Mouse (Mus musculus): ENCODE data around the gene Fez1. TPM values are rescaled to one million over a fixed set of nuclear protein-coding genes. Genes with fewer than 3 reads are reported as not detected.

Fez1 gene
- polyA plus RNA-seq, 1 experiment from 2014 or later, result 2.7 TPM

DNA sequence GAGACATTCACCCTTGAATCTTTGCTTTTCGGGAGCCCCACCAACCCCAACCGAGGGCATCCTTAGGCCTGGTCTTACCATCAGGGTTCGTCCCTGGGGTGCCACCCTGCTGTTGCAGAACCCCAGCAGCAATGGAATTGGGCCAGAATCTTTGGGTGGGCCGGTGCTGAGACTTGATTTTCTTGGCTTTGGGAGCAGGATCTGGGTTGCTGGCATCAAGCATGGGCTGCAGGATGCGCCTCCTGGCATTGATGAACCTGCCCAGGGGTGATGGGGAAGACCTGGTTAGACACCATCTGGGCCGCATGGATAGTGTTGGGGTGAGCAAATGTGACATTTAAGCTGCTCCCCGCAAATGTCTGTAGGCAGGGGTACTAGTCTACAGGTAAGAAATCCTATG, 72.6 kb downstream of the Fez1 start:
- H3K9me3 ChIP-seq (ENCODE audit: control insufficient read depth, low read length), result no peaks in the 10 kb centered on the region
- ATAC-seq (replicated peaks; ENCODE audit: low FRiP score) (no peak), DNase-seq (ENCODE audit: low spot score) (no peak)
- H3K4me2 ChIP-seq, result no peak overlapping the region
- H3K27me3 ChIP-seq (replicated peaks; ENCODE audit: control insufficient read depth, insufficient read depth, low read length), result no peaks in the 10 kb centered on the region
- no peaks in the 10 kb centered on the region for H3K36me3 ChIP-seq (ENCODE audit: control insufficient read depth, insufficient read depth, low read length)
- H3K4me1 ChIP-seq (replicated peaks; ENCODE audit: control insufficient read depth, insufficient read depth, low read length), result no peaks in the 10 kb centered on the region
- 78% methylated on average over 7 of the region's 7 CpGs for WGBS
- H3K9ac ChIP-seq (ENCODE audit: low read depth, low read length), result no peak overlapping the region
- no peak overlapping the region for H3K4me3 ChIP-seq (ENCODE audit: low read depth, low read length)
- no peak overlapping the region for H3K27ac ChIP-seq (ENCODE audit: low read depth, low read length)

- 70% methylated on average over 8 of the region's 8 CpGs for WGBS
- no peak overlapping the region for H3K4me3 ChIP-seq (ENCODE audit: low read depth, low read length)
These were observed 73.5 kb downstream of the Fez1 start for GRCm38 (mm10) chr9:36895009-36895693.

GRCm38 (mm10) chr9:36898560-36898959, 76.9 kb downstream of the Fez1 start:
- 84% methylated on average over 3 of the region's 3 CpGs for WGBS
- Histone ChIP-seq H3K4me2 (no peak overlapping the region), H3K27ac (ENCODE audit: low read depth, low read length) (no peak overlapping the region), H3K27me3 (replicated peaks; ENCODE audit: control insufficient read depth, insufficient read depth, low read length) (no peaks in the 10 kb centered on the region), H3K9ac (ENCODE audit: low read depth, low read length) (no peak overlapping the region), H3K9me3 (ENCODE audit: control insufficient read depth, low read length) (no peaks in the 10 kb centered on the region), H3K4me1 (replicated peaks; ENCODE audit: control insufficient read depth, insufficient read depth, low read length) (no peaks in the 10 kb centered on the region), H3K36me3 (ENCODE audit: control insufficient read depth, insufficient read depth, low read length) (no peaks in the 10 kb centered on the region), H3K4me3 (ENCODE audit: low read depth, low read length) (no peak overlapping the region)
- no peak for DNase-seq (ENCODE audit: low spot score)
- ATAC-seq (replicated peaks; ENCODE audit: low FRiP score), result no peak

More at GRCm38 (mm10) chr9:36895009-36895693, 73.5 kb downstream of the Fez1 start:
- no peaks in the 10 kb centered on the region for H3K27me3 ChIP-seq (replicated peaks; ENCODE audit: control insufficient read depth, insufficient read depth, low read length)
- H3K9me3 ChIP-seq (ENCODE audit: control insufficient read depth, low read length), result no peaks in the 10 kb centered on the region
- ATAC-seq (replicated peaks; ENCODE audit: low FRiP score) (peak; percentile 59; the same call in 1 of the 2 replicates), DNase-seq (ENCODE audit: low spot score) (no peak)
- no peak overlapping the region for H3K9ac ChIP-seq (ENCODE audit: low read depth, low read length)
- no peaks in the 10 kb centered on the region for H3K36me3 ChIP-seq (ENCODE audit: control insufficient read depth, insufficient read depth, low read length)
- no peak overlapping the region for H3K4me2 ChIP-seq
- H3K27ac ChIP-seq (ENCODE audit: low read depth, low read length), result no peak overlapping the region
- H3K4me1 ChIP-seq (replicated peaks; ENCODE audit: control insufficient read depth, insufficient read depth, low read length), result no peaks in the 10 kb centered on the region

DNA sequence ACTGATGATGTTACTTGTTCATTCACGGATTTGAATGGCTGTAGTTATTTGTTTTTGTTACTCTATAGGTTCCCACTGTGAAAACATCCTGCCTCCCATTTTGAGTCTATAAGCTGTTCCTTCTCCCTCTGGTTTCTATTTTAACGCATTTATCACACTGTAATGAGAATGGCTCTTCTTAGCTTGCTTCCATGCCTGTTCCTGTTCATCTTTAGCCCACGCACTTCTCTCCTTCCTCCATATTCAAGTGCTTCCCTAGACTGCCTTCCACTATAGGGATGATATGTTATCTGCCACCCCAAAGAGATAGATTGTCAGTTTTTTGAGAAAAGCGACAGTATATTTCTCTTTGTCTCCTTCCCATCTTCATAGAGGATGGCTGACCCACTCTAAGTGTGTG, 78.8 kb downstream of the Fez1 start:
- H3K4me1 ChIP-seq (replicated peaks; ENCODE audit: control insufficient read depth, insufficient read depth, low read length), result no peaks in the 10 kb centered on the region
- H3K4me3 ChIP-seq (ENCODE audit: low read depth, low read length), result no peak overlapping the region
- no peak for DNase-seq (ENCODE audit: low spot score)
- H3K9ac ChIP-seq (ENCODE audit: low read depth, low read length), result no peak overlapping the region
- H3K27ac ChIP-seq (ENCODE audit: low read depth, low read length), result no peak overlapping the region
- no peak for ATAC-seq (replicated peaks; ENCODE audit: low FRiP score)
- no peaks in the 10 kb centered on the region for H3K27me3 ChIP-seq (replicated peaks; ENCODE audit: control insufficient read depth, insufficient read depth, low read length)
- H3K4me2 ChIP-seq, result no peak overlapping the region
- no peaks in the 10 kb centered on the region for H3K36me3 ChIP-seq (ENCODE audit: control insufficient read depth, insufficient read depth, low read length)
- no peaks in the 10 kb centered on the region for H3K9me3 ChIP-seq (ENCODE audit: control insufficient read depth, low read length)
- 74% methylated on average over 4 of the region's 4 CpGs for WGBS

DNA sequence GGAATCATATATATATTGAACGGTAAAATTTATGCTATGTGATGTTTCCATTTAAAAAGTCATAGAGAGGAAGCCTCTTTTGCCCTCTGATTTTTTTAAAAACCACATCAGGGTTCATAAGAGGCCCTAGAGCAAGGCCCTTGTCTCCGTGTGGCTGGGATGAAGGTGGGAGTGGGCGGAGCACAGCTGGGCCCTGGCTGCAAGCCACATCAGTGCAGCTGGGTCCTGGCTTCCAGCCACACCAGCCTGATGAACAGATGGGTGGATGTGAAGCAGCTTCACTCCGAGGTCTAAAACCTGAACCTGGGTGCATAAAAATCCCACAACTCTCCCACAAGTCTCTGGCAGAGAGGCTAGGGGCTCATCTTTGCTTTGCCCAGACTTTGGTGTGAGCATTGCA, 83.8 kb downstream of the Fez1 start:
- no peak for ATAC-seq (replicated peaks; ENCODE audit: low FRiP score)
- Histone ChIP-seq H3K27ac (ENCODE audit: low read depth, low read length) (no peak overlapping the region), H3K4me3 (ENCODE audit: low read depth, low read length) (no peak overlapping the region)

GRCm38 (mm10) chr9:36916362-36916761, 94.7 kb downstream of the Fez1 start:
- Histone ChIP-seq H3K36me3 (ENCODE audit: control insufficient read depth, insufficient read depth, low read length) (no peaks in the 10 kb centered on the region), H3K4me3 (ENCODE audit: low read depth, low read length) (no peak overlapping the region), H3K9ac (ENCODE audit: low read depth, low read length) (no peak overlapping the region), H3K27ac (ENCODE audit: low read depth, low read length) (no peak overlapping the region; the same call in 1 of the 2 replicates), H3K27me3 (replicated peaks; ENCODE audit: control insufficient read depth, insufficient read depth, low read length) (no peaks in the 10 kb centered on the region), H3K9me3 (ENCODE audit: control insufficient read depth, low read length) (no peaks in the 10 kb centered on the region), H3K4me1 (replicated peaks; ENCODE audit: control insufficient read depth, insufficient read depth, low read length) (no peaks in the 10 kb centered on the region), H3K4me2 (peak overlapping the region; percentile 17; the same call in 1 of the 2 replicates)
- peak; percentile 65 for ATAC-seq (replicated peaks; ENCODE audit: low FRiP score)
- 4% methylated on average over 6 of the region's 6 CpGs for WGBS
- peak; percentile 57 for DNase-seq (ENCODE audit: low spot score)

More for the DNA sequence above, 83.8 kb downstream of the Fez1 start:
- Histone ChIP-seq H3K9me3 (ENCODE audit: control insufficient read depth, low read length) (no peaks in the 10 kb centered on the region), H3K9ac (ENCODE audit: low read depth, low read length) (no peak overlapping the region), H3K36me3 (ENCODE audit: control insufficient read depth, insufficient read depth, low read length) (no peaks in the 10 kb centered on the region; the same call in 1 of the 2 replicates), H3K4me1 (replicated peaks; ENCODE audit: control insufficient read depth, insufficient read depth, low read length) (no peaks in the 10 kb centered on the region), H3K4me2 (no peak overlapping the region), H3K27me3 (replicated peaks; ENCODE audit: control insufficient read depth, insufficient read depth, low read length) (no peaks in the 10 kb centered on the region)
- 60% methylated on average over 4 of the region's 4 CpGs for WGBS
- no peak for DNase-seq (ENCODE audit: low spot score)

DNA sequence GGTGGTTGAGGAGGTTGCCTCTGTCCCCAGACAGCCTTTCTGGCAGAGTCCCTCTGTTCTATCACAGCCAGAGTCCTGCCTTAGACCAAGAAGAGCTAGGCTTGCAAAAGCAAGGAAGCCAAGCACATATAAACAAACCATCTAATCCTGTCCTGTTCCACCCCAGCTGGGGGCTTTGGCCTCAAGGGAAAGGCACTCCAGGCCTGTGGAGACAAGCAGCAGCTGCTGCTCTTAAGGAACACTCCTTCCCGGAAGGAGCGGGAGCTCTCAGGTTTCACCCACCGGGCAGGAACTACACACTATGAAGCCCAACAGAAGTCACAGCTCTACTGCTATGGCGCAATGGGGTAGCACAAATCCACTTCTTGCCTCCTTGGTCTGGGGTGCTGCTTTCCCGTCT, 95.3 kb downstream of the Fez1 start:
- ATAC-seq (replicated peaks; ENCODE audit: low FRiP score) (no peak; the same call in 1 of the 2 replicates), DNase-seq (ENCODE audit: low spot score) (no peak)
- H3K9me3 ChIP-seq (ENCODE audit: control insufficient read depth, low read length), result no peaks in the 10 kb centered on the region
- no peaks in the 10 kb centered on the region for H3K36me3 ChIP-seq (ENCODE audit: control insufficient read depth, insufficient read depth, low read length)
- no peaks in the 10 kb centered on the region for H3K4me1 ChIP-seq (replicated peaks; ENCODE audit: control insufficient read depth, insufficient read depth, low read length)
- no peak overlapping the region for H3K9ac ChIP-seq (ENCODE audit: low read depth, low read length)
- WGBS, result 33% methylated on average over 5 of the region's 5 CpGs
- no peak overlapping the region; the same call in 1 of the 2 replicates for H3K27ac ChIP-seq (ENCODE audit: low read depth, low read length)
- H3K4me3 ChIP-seq (ENCODE audit: low read depth, low read length), result no peak overlapping the region
- no peak overlapping the region for H3K4me2 ChIP-seq
- H3K27me3 ChIP-seq (replicated peaks; ENCODE audit: control insufficient read depth, insufficient read depth, low read length), result no peaks in the 10 kb centered on the region

GRCm38 (mm10) chr9:36918582-36918981, 96.9 kb downstream of the Fez1 start:
- H3K9me3 ChIP-seq (ENCODE audit: control insufficient read depth, low read length), result no peaks in the 10 kb centered on the region
- no peak overlapping the region for H3K4me3 ChIP-seq (ENCODE audit: low read depth, low read length)
- H3K4me2 ChIP-seq, result no peak overlapping the region
- no peaks in the 10 kb centered on the region for H3K27me3 ChIP-seq (replicated peaks; ENCODE audit: control insufficient read depth, insufficient read depth, low read length)
- DNase-seq (ENCODE audit: low spot score), result no peak
- no peak for ATAC-seq (replicated peaks; ENCODE audit: low FRiP score)
- WGBS, result 54% methylated on average over 3 of the region's 3 CpGs
- H3K36me3 ChIP-seq (ENCODE audit: control insufficient read depth, insufficient read depth, low read length), result no peaks in the 10 kb centered on the region
- H3K9ac ChIP-seq (ENCODE audit: low read depth, low read length), result no peak overlapping the region
- H3K27ac ChIP-seq (ENCODE audit: low read depth, low read length), result no peak overlapping the region
- no peaks in the 10 kb centered on the region for H3K4me1 ChIP-seq (replicated peaks; ENCODE audit: control insufficient read depth, insufficient read depth, low read length)

DNA sequence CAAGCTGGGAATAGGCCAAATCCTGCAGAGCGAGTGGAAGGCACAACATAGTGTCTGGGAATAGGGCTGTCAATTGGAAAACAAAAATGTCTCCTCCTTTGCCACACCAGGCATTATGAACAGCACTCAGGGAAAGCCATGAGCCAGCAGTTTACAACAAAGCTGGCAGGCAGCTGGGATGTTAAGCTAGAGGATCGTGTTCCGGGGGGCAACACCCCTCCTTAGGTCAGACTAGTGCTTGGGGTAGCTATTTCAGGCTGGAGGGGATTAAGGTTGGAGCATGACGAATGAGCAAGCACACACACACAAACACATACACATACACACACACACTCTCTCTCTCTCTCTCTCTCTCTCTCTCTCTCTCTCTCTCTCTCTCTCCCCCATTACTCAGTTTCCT, 97.8 kb downstream of the Fez1 start:
- Histone ChIP-seq H3K4me3 (ENCODE audit: low read depth, low read length) (no peak overlapping the region), H3K4me1 (replicated peaks; ENCODE audit: control insufficient read depth, insufficient read depth, low read length) (no peaks in the 10 kb centered on the region), H3K9me3 (ENCODE audit: control insufficient read depth, low read length) (no peaks in the 10 kb centered on the region), H3K27me3 (replicated peaks; ENCODE audit: control insufficient read depth, insufficient read depth, low read length) (no peaks in the 10 kb centered on the region), H3K27ac (ENCODE audit: low read depth, low read length) (no peak overlapping the region), H3K36me3 (ENCODE audit: control insufficient read depth, insufficient read depth, low read length) (no peaks in the 10 kb centered on the region), H3K4me2 (no peak overlapping the region), H3K9ac (ENCODE audit: low read depth, low read length) (no peak overlapping the region)
- DNase-seq (ENCODE audit: low spot score) (no peak), ATAC-seq (replicated peaks; ENCODE audit: low FRiP score) (no peak)
- 54% methylated on average over 4 of the region's 4 CpGs for WGBS
